Comparison of ENCODE assay signal across 10 mouse cellular contexts in the genomic region with DNA sequence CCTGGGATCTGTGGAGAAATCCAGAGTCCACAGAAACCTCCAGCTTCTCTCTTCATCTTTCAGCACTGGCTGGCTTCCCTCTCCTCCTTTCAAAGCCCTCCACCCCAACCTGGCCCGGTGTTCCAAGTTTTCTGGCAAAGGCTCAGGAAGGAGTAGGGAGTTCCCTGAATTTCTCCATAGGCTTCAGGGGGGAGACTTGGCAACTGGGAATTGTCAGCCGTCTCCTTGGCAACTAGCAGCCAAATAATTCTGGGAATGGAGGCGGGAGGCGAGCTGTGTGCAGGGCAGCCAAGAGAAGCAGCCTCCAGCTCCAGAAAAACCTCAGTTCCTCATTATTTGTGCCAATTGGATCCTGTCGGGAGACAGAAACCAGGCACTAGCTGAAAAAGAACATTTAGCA. TPM values are rescaled to one million over a fixed set of nuclear protein-coding genes. Genes with fewer than 3 reads are reported as not detected.
DNase-seq lines count a peak whose midpoint lies in the region; ATAC-seq and TF ChIP-seq lines count a peak whose summit lies in the region.
"Had no signal": no experiment of that assay in that cellular context is flagged by ENCODE, and none has a peak within 500 bp of the region (broad histone marks: within the 10 kb centered on the region; RNA-seq: fewer than 3 reads in every experiment).

No protein-coding gene starts in this region.

- no peaks in the 10 kb centered on the region for H3K36me3 ChIP-seq in kidney, embryonic 14.5 days (ENCODE audit: control insufficient read depth, insufficient read depth, low read length)
- H3K36me3 ChIP-seq in hindbrain, postnatal 0 days (ENCODE audit: insufficient read depth, low read length), result no peaks in the 10 kb centered on the region
- H3K36me3 ChIP-seq in lung, embryonic 16.5 days (ENCODE audit: control insufficient read depth, insufficient read depth, low read length), result no peaks in the 10 kb centered on the region

- WGBS in kidney, embryonic 14.5 days, result 49% methylated on average over 5 of the region's 5 CpGs
- 11% methylated on average over 5 of the region's 5 CpGs for WGBS in hindbrain, postnatal 0 days
- WGBS in lung, embryonic 16.5 days, result 25% methylated on average over 5 of the region's 5 CpGs

- H3K4me1 ChIP-seq in kidney, embryonic 14.5 days (ENCODE audit: control insufficient read depth, insufficient read depth, low read length), result no peaks in the 10 kb centered on the region
- peaks cover 5% of the 10 kb centered on the region for H3K4me1 ChIP-seq in hindbrain, postnatal 0 days (ENCODE audit: insufficient read depth, low read length)
- peaks cover 15% of the 10 kb centered on the region for H3K4me1 ChIP-seq in lung, embryonic 16.5 days (replicated peaks; ENCODE audit: control insufficient read depth, insufficient read depth, low read length)

- no peak overlapping the region for H3K27ac ChIP-seq in kidney, embryonic 14.5 days (ENCODE audit: low read depth, low read length)
- peak overlapping the region; percentile 52 for H3K27ac ChIP-seq in hindbrain, postnatal 0 days
- peak overlapping the region; percentile 35 for H3K27ac ChIP-seq in lung, embryonic 16.5 days (ENCODE audit: low read length)

- no peak overlapping the region for H3K4me3 ChIP-seq in kidney, embryonic 14.5 days (ENCODE audit: low read length)
- no peak overlapping the region for H3K4me3 ChIP-seq in hindbrain, postnatal 0 days (ENCODE audit: low read length)
- no peak overlapping the region for H3K4me3 ChIP-seq in lung, embryonic 16.5 days (ENCODE audit: low read length)

- ATAC-seq in kidney, embryonic 14.5 days (ENCODE audit: low FRiP score, low TSS enrichment), result peak; percentile 47; the same call in 1 of the 2 replicates
- ATAC-seq in hindbrain, postnatal 0 days, result peak; percentile 77
- ATAC-seq in lung, embryonic 16.5 days (ENCODE audit: low read depth), result peak; percentile 90

- H3K27me3 ChIP-seq in kidney, embryonic 14.5 days (ENCODE audit: control insufficient read depth, insufficient read depth, low read length), result no peaks in the 10 kb centered on the region
- no peaks in the 10 kb centered on the region for H3K27me3 ChIP-seq in hindbrain, postnatal 0 days (ENCODE audit: insufficient read depth, low read length)
- H3K27me3 ChIP-seq in lung, embryonic 16.5 days (ENCODE audit: control insufficient read depth, insufficient read depth, low read depth, low read length), result no peaks in the 10 kb centered on the region
- H3K27me3 ChIP-seq: CH12.LX had no signal

- DNase-seq in kidney, adult 8-10 months, result no peak
- peak; percentile 32 to 37 for DNase-seq in cerebellum, postnatal 36 days
- peak; percentile 61 to 66 for DNase-seq in frontal cortex, postnatal 36 days (ENCODE audit: low spot score in 2 of 2)
- DNase-seq in hindbrain, postnatal 0 days (ENCODE audit: low spot score), result peak; percentile 79
- peak; percentile 68 for DNase-seq in right cerebral cortex, postnatal 25 days
- no peak for DNase-seq in spleen, adult 12 weeks (ENCODE audit: low spot score)

- TF ChIP-seq CTCF in hindbrain, postnatal 0 days (IDR thresholded peaks at IDR 0.05; ENCODE audit: low read depth), result no peak

- H3K4me2 ChIP-seq in kidney, embryonic 14.5 days (replicated peaks; ENCODE audit: low read depth, low read length), result no peak overlapping the region
- H3K4me2 ChIP-seq in hindbrain, postnatal 0 days (ENCODE audit: low read depth, low read length), result no peak overlapping the region
- no peak overlapping the region for H3K4me2 ChIP-seq in lung, embryonic 16.5 days (ENCODE audit: low read depth, low read length)

- no peak overlapping the region for H3K9ac ChIP-seq in kidney, embryonic 14.5 days (ENCODE audit: low read depth, low read length)
- H3K9ac ChIP-seq in hindbrain, postnatal 0 days (replicated peaks; ENCODE audit: low read length), result no peak overlapping the region
- no peak overlapping the region for H3K9ac ChIP-seq in lung, embryonic 16.5 days (ENCODE audit: low read length)

- no peaks in the 10 kb centered on the region for H3K9me3 ChIP-seq in kidney, embryonic 14.5 days (ENCODE audit: control insufficient read depth, low read length)
- H3K9me3 ChIP-seq in hindbrain, postnatal 0 days (ENCODE audit: low read length), result no peaks in the 10 kb centered on the region
- no peaks in the 10 kb centered on the region for H3K9me3 ChIP-seq in lung, embryonic 16.5 days (ENCODE audit: control insufficient read depth, low read length)

RNA-seq across cellular contexts. Expression of gene Gm1113, which starts 5.5 kb away (rescaled TPM):
- not detected in 2 replicates for polyA plus RNA-seq in kidney, embryonic 14.5 days (2014; fragmentation: Nextera tagmentation; extraction: Ambion mirVana)
- total RNA-seq in hindbrain, postnatal 0 days (2014; rRNA removed), result not detected in 2 replicates
- not detected in 2 replicates for polyA plus RNA-seq in hindbrain, postnatal 0 days (2015; fragmentation: Nextera tagmentation; extraction: Ambion mirVana)
- not detected in 2 replicates for polyA plus RNA-seq in lung, embryonic 16.5 days (2015; fragmentation: Nextera tagmentation; extraction: Ambion mirVana)
- total RNA-seq: CH12.LX had no signal
- polyA plus RNA-seq: gonadal fat pad, adult 2 months had no signal

RNA-seq across cellular contexts. Expression of gene Ddx25, which starts 34.8 kb away (rescaled TPM):
- 2.3 and 2.8 TPM in 2 replicates for polyA plus RNA-seq in kidney, embryonic 14.5 days (2014; fragmentation: Nextera tagmentation; extraction: Ambion mirVana)
- total RNA-seq in hindbrain, postnatal 0 days (2014; rRNA removed), result 19.7 and 19.8 TPM in 2 replicates
- polyA plus RNA-seq in hindbrain, postnatal 0 days (2015; fragmentation: Nextera tagmentation; extraction: Ambion mirVana), result 23.3 and 24.4 TPM in 2 replicates
- polyA plus RNA-seq in lung, embryonic 16.5 days (2015; fragmentation: Nextera tagmentation; extraction: Ambion mirVana), result 0.67 and 0.77 TPM in 2 replicates

RNA-seq across cellular contexts. Expression of gene Pus3, which starts 34.9 kb away (rescaled TPM):
- 23.6 and 26.3 TPM in 2 replicates for polyA plus RNA-seq in kidney, embryonic 14.5 days (2014; fragmentation: Nextera tagmentation; extraction: Ambion mirVana)
- total RNA-seq in hindbrain, postnatal 0 days (2014; rRNA removed), result 8.3 and 10.2 TPM in 2 replicates
- 12.2 and 13.7 TPM in 2 replicates for polyA plus RNA-seq in hindbrain, postnatal 0 days (2015; fragmentation: Nextera tagmentation; extraction: Ambion mirVana)
- polyA plus RNA-seq in lung, embryonic 16.5 days (2015; fragmentation: Nextera tagmentation; extraction: Ambion mirVana), result 13.9 and 14.1 TPM in 2 replicates

RNA-seq across cellular contexts. Expression of gene Pate2, which starts 46.5 kb away (rescaled TPM):
- 0.37 and 0.46 TPM in 2 replicates for polyA plus RNA-seq in kidney, embryonic 14.5 days (2014; fragmentation: Nextera tagmentation; extraction: Ambion mirVana)
- 0.47 and 0.79 TPM in 2 replicates for total RNA-seq in hindbrain, postnatal 0 days (2014; rRNA removed)
- polyA plus RNA-seq in hindbrain, postnatal 0 days (2015; fragmentation: Nextera tagmentation; extraction: Ambion mirVana), result 0.41 and 0.67 TPM in 2 replicates
- 0.30 and 0.72 TPM in 2 replicates for polyA plus RNA-seq in lung, embryonic 16.5 days (2015; fragmentation: Nextera tagmentation; extraction: Ambion mirVana)

RNA-seq across cellular contexts. Expression of gene Hyls1, which starts 46.7 kb away (rescaled TPM):
- 16.6 and 17.0 TPM in 2 replicates for polyA plus RNA-seq in kidney, embryonic 14.5 days (2014; fragmentation: Nextera tagmentation; extraction: Ambion mirVana)
- 9.6 and 9.7 TPM in 2 replicates for total RNA-seq in hindbrain, postnatal 0 days (2014; rRNA removed)
- 9.5 and 11.8 TPM in 2 replicates for polyA plus RNA-seq in hindbrain, postnatal 0 days (2015; fragmentation: Nextera tagmentation; extraction: Ambion mirVana)
- polyA plus RNA-seq in lung, embryonic 16.5 days (2015; fragmentation: Nextera tagmentation; extraction: Ambion mirVana), result 24.1 and 25.1 TPM in 2 replicates

Comparison
In these comparisons a context has a peak if more than half of its experiments do, and no peak if none do; other contexts are left out.
1. DNase-seq: peak in cerebellum, postnatal 36 days (2 of 2), frontal cortex, postnatal 36 days (2 of 2), hindbrain, postnatal 0 days (single experiment) and right cerebral cortex, postnatal 25 days (single experiment); none in kidney, adult 8-10 months (0 of 2) and spleen, adult 12 weeks (single experiment).
2. Peak in every context shown above with its lines, with median percentiles within 50 percentile points of each other: ATAC-seq.